Mouse (Mus musculus) limb, embryonic 13.5 days (tissue): ENCODE results near the gene Dnajb3. TPM values are rescaled to one million over a fixed set of nuclear protein-coding genes. Genes with fewer than 3 reads are reported as not detected.

Source experiments
- ATAC-seq: fragments of 200-750 bp; cut with Nextera tagmentation; 2 replicates; pipeline ENCODE4 v1.8.0; 2017; ENCODE audit warnings: low read depth, moderate number of reproducible peaks, moderate TSS enrichment; ENCODE audit not compliant: low FRiP score
- H3K27ac ChIP-seq: fragments of 300-500 bp; sonication (generic); 2 replicates; pipeline ENCODE4 v1.5.1; 2015; ENCODE audit warnings: inconsistent platforms, mild to moderate bottlenecking, moderate library complexity
- H3K27me3 ChIP-seq: fragments of 300-500 bp; sonication (generic); 2 replicates; pipeline ENCODE4 v1.6.1; 2015; ENCODE audit warnings: mild to moderate bottlenecking, inconsistent platforms
- H3K36me3 ChIP-seq: fragments of 300-500 bp; sonication (generic); 2 replicates; pipeline ENCODE4 v1.6.1; 2015; ENCODE audit warnings: inconsistent platforms, mild to moderate bottlenecking, moderate library complexity
- H3K4me1 ChIP-seq: fragments of 300-500 bp; sonication (generic); 2 replicates; pipeline ENCODE4 v1.6.1; 2015; ENCODE audit warnings: inconsistent platforms
- H3K4me2 ChIP-seq: fragments of 300-500 bp; sonication (generic); replicated peaks from 2 replicates; pipeline ENCODE4 v1.6.1; 2015; ENCODE audit warnings: inconsistent platforms, mild to moderate bottlenecking, moderate library complexity
- H3K4me3 ChIP-seq: fragments of 300-500 bp; sonication (generic); 2 replicates; pipeline ENCODE4 v1.5.1; 2015; ENCODE audit warnings: moderate library complexity, mild to moderate bottlenecking, inconsistent platforms
- H3K9ac ChIP-seq: fragments of 300-500 bp; sonication (generic); 2 replicates; pipeline ENCODE4 v1.6.1; 2015; ENCODE audit warnings: mild to moderate bottlenecking, inconsistent platforms
- H3K9me3 ChIP-seq: fragments of 300-500 bp; sonication (generic); 2 replicates; pipeline ENCODE4 v1.6.1; 2016; ENCODE audit warnings: inconsistent platforms
- WGBS: fragments of 180-500 bp; shearing (Covaris S2); methylation state at CpG from one replicate; pipeline ENCODE4 v1.1.7; 2015; 5-methylcytosine and 5-hydroxymethylcytosine counted together
- polyA plus RNA-seq: library from polyadenylated mRNA; unstranded; fragments of >200 nt; fragmentation: Nextera tagmentation; extraction: Ambion mirVana; gene quantifications from 2 replicates; pipeline ENCODE4 v1.2.1, GENCODE M21; 2015

Dnajb3 gene
- polyA plus RNA-seq, 1 experiment from 2014 or later: 13.3 TPM

DNA sequence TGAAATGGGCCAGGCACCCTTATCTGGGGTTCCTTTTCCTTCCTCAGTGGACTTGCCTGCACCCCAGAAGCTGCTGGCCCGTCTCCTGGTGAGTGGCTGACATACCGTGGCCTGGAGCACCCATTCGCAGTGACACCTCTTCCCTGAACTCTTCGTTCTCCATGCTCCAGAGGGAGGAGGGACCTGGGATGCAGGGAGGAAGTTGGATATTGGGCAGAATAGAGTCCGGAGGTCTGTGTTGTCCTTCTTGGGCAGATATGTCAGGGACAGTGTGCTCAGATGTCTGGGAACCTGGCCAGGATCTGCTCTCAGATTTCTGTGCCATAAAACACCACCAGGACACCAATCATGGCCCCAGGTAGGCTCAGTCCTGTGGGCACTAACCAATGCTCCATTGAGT is 34.5 kb upstream of the Dnajb3 start:
- 73% methylated on average over 5 of the region's 5 CpGs for WGBS

DNA sequence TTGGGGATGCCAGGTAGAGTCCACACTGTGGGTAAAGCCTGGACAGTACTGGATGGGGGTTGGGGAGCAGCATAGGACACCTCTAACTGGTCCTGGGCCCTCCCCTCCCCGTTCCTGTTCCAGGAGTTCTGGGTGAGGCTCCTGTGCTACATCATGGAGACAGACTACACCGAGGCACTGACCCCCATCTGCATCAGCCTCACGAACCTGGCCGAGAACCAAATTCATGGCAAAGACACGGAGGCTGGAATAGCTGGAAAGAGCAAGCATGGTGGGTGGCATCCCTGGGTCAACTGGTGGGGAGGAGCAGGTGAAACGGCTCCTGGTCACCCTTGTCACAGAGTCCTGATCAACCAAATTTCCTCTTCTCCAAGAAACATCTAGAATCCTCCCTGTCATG is 33.2 kb upstream of the Dnajb3 start:
- Histone ChIP-seq H3K27me3 (no peaks in the 10 kb centered on the region), H3K4me2 (no peak overlapping the region), H3K4me3 (no peak overlapping the region), H3K27ac (no peak overlapping the region), H3K4me1 (no peaks in the 10 kb centered on the region), H3K36me3 (no peaks in the 10 kb centered on the region), H3K9me3 (peaks cover 94% of the 10 kb centered on the region), H3K9ac (no peak overlapping the region)
- 79% methylated on average over 6 of the region's 6 CpGs for WGBS
- no peak for ATAC-seq

More for the DNA sequence above, 34.5 kb upstream of the Dnajb3 start:
- Histone ChIP-seq H3K9me3 (peaks cover 94% of the 10 kb centered on the region), H3K27ac (no peak overlapping the region), H3K4me3 (no peak overlapping the region), H3K36me3 (no peaks in the 10 kb centered on the region), H3K9ac (no peak overlapping the region), H3K4me2 (no peak overlapping the region), H3K4me1 (no peaks in the 10 kb centered on the region), H3K27me3 (no peaks in the 10 kb centered on the region)
- ATAC-seq: no peak

DNA sequence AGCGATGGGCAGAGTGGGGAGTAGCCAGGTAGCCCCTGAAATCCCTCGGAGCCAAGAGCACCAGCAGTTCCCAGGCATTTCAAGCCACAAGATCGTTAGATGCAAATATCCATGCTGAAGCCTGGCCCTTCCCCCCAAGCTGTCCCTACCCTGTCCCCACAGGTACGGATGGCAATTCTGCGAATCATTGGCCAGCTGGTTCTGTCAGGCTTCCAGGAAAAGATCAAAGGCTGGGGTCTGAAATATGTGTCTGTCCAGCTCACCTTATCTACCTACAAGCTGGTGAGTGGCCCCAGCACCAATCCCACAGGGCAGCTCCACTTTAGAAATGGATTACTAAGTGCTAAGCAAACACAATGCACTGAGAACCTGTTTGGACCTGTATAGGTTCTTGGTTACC is 31.7 kb upstream of the Dnajb3 start:
- Histone ChIP-seq H3K4me3 (no peak overlapping the region), H3K36me3 (no peaks in the 10 kb centered on the region), H3K4me1 (no peaks in the 10 kb centered on the region), H3K27ac (no peak overlapping the region), H3K9me3 (peaks cover 95% of the 10 kb centered on the region), H3K27me3 (no peaks in the 10 kb centered on the region), H3K9ac (no peak overlapping the region), H3K4me2 (no peak overlapping the region)
- 79% methylated on average over 5 of the region's 5 CpGs for WGBS
- ATAC-seq: no peak

DNA sequence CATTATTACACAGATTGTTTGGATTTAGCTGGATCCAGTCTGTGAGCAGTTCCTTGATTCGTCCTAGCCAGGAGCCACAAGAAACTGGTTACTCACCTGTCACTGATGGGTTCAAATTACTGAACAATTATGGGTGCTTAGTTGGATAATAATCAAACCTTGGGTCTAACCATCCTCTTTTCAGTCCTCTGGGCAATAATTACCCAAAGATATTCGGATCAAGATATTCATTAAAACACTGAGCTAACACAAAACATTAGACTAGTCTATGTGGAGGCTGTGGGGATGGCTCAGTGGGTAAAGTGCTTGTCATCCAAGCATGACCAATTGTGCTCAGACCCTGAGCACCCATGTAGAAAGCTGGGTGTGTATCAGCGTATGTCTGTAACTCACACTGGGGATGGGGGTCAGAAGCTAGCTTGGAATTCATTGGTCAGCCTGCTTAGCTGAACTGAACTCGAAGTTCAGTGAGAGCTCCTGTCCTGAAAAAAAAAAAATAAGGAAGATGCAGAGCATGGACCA is 30.4 kb upstream of the Dnajb3 start:
- Histone ChIP-seq H3K4me3 (no peak overlapping the region), H3K27ac (no peak overlapping the region), H3K4me2 (no peak overlapping the region), H3K9me3 (peaks cover 97% of the 10 kb centered on the region), H3K9ac (no peak overlapping the region), H3K4me1 (no peaks in the 10 kb centered on the region), H3K36me3 (no peaks in the 10 kb centered on the region), H3K27me3 (no peaks in the 10 kb centered on the region)
- ATAC-seq: no peak
- WGBS: 67% methylated on average over 4 of the region's 4 CpGs

DNA sequence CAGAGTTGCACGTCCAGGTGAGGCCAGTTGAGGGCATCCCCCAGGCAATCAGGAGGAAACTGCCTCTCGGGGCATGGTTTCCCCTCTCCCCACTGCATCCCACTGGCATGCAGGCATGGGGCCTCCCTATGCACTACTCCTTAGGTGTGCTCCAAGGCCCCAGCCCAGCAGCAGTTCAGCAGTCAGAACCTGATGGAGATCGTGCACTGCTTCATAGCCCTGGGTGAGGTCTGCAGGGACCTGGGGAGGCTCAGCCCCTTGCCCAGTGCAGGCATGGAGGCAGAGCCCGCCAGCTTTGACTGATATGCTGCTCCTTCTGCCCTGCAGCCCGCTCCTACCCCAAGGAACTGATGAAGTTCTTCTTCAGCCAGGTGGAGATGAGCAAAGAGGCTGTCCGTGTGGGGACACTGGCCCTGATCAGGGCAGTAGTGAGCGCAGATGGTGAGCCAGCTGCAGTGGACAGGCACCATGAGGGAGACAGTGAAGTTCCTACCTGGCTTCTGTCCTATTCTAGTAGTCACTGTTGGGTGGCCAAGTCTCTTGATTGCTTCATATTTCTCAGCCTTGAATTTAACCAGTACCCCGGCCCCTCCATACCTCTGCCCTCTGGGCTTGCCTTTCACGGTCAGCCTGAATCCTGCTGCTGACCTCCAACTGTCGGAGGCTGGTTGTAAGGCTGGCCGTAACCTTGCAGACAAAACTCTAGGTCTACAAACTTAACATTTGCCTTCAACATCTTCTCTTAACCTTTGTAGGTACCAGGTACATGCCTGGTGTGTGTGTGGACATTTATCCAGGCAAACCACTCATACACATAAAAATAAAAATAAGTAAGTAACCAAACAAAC is 29.7 kb upstream of the Dnajb3 start:
- H3K4me3 ChIP-seq: no peak overlapping the region
- H3K9me3 ChIP-seq: peaks cover 97% of the 10 kb centered on the region
- no peaks in the 10 kb centered on the region for H3K36me3 ChIP-seq
- H3K4me2 ChIP-seq: no peak overlapping the region
- 0 out of 2 replicates have a peak, but pooled peaks have one; percentile 1 for ATAC-seq
- no peaks in the 10 kb centered on the region for H3K4me1 ChIP-seq
- H3K27ac ChIP-seq: no peak overlapping the region
- 65% methylated on average over 11 of the region's 11 CpGs for WGBS
- no peak overlapping the region for H3K9ac ChIP-seq
- no peaks in the 10 kb centered on the region for H3K27me3 ChIP-seq

DNA sequence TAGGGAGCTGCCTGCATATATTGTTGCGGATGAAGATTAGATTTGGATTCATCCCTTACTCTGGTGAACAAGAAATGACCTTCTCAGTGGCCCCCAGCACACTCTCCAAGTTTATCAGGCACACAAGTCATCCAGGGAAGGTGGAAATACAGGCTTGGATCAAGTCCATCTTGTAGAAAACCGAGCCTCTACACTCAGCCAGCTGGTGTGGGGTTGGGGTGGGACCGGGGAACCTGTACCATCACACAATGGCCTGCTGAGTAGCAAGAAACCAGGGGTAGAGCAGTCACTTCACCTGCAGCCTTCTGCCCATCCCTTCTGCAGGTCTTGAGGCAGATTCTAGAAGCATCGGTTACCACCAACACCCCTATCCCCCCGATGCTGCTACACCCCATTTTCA is 29.1 kb upstream of the Dnajb3 start:
- Histone ChIP-seq H3K36me3 (no peaks in the 10 kb centered on the region), H3K4me1 (no peaks in the 10 kb centered on the region), H3K27ac (no peak overlapping the region), H3K9ac (no peak overlapping the region), H3K9me3 (peaks cover 97% of the 10 kb centered on the region), H3K4me3 (no peak overlapping the region), H3K4me2 (no peak overlapping the region), H3K27me3 (no peaks in the 10 kb centered on the region)
- 44% methylated on average over 5 of the region's 5 CpGs for WGBS
- no peak for ATAC-seq

DNA sequence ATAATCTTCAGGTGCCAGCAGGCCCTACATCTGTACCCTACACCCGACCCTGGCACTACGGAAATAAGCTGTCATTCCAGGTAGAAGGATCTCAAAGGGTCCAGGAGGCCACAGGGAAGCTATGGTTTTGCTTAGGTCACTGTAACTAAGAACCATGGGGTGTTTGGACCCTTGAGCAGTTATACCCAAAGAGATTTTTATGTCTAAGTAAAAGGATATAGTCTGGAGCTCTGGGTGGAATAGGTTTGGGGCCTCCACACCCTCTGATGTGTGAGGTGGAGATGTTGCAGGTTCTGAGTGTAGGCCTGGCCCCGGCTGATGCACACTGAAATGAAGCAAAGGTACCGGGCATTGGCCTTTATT is 28.6 kb upstream of the Dnajb3 start:
- H3K36me3 ChIP-seq: no peaks in the 10 kb centered on the region
- H3K27me3 ChIP-seq: no peaks in the 10 kb centered on the region
- peaks cover 97% of the 10 kb centered on the region for H3K9me3 ChIP-seq
- ATAC-seq: no peak
- no peak overlapping the region for H3K27ac ChIP-seq
- 65% methylated on average over 4 of the region's 4 CpGs for WGBS
- no peak overlapping the region for H3K9ac ChIP-seq
- H3K4me2 ChIP-seq: no peak overlapping the region
- H3K4me1 ChIP-seq: no peaks in the 10 kb centered on the region
- no peak overlapping the region for H3K4me3 ChIP-seq

DNA sequence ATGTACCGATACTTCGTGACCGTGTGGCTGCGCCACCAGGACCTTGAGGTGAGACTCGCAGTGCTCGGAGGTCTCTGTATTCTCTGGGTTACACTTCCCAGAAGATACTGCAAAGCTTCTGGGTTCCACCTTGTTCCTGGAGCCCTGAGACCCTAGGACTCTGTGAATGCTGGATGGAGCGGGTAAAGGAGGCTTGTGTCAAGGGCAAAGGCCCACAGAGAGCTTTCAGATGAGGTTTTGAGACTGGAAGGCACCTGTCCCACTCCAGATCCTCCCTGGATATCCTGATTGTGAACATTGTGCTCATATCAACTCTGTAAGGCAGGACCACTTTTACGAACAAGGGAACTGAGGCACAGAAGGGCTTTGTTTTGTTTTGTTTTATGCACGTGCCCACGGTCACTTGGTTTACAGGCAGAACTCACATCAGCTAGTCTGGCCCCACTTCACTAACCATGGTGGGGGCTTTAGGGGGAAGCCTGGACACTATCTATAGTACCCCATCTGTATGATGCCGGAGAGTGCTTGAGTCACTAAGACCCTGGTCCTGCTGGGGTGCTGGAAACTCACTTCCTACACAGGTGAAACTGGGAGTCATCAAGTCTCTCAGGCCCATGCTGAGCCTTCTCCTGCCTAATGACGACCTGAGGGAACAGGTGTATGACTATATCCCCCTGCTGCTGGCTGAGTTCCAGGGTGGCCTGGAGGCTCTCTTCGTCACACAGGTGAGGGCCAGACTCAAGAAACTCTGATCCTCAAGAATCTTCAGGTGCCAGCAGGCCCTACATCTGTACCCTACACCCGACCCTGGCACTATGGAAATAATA is 28.1 kb upstream of the Dnajb3 start:
- WGBS: 70% methylated on average over 14 of the region's 14 CpGs
- Histone ChIP-seq H3K36me3 (no peaks in the 10 kb centered on the region), H3K9ac (no peak overlapping the region), H3K27me3 (no peaks in the 10 kb centered on the region), H3K27ac (no peak overlapping the region), H3K9me3 (peaks cover 97% of the 10 kb centered on the region), H3K4me3 (no peak overlapping the region), H3K4me2 (no peak overlapping the region), H3K4me1 (no peaks in the 10 kb centered on the region)
- ATAC-seq: no peak

DNA sequence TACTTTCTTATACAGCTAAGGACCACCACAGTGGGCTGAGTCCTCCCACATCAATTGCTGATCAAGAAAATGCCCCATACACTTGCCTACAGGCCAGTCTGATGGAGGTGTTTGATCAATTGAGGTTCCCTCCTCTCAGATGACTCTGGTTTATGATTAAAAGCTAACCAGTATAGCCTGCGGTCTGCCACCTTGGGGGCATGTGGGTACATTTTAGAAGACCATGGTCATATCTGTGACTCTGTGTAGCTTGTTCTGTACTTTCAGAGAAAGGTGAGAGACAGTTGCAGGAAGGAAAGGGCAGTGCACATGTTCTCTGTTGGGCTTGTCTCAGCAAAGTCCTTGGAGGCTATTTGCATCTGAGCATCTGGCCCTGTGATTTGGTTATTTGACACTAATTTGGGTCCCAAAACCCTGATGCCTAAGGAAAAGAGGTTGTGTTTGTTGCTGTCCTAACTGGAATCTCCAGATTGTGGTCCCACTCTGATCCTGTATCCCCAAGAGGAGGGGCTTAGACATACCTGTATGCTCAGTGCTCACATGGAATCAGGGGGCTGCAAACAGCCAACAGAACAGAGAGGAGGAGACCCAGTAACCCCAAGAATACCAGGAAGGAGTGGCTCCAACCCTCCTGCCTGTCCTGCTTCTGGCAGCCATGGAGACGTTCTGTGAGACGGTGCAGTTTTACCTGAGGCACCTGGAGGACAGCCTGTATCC is 27.2 kb upstream of the Dnajb3 start:
- Histone ChIP-seq H3K4me2 (no peak overlapping the region), H3K27me3 (no peaks in the 10 kb centered on the region), H3K4me1 (no peaks in the 10 kb centered on the region), H3K9me3 (peaks cover 97% of the 10 kb centered on the region), H3K9ac (no peak overlapping the region), H3K27ac (no peak overlapping the region), H3K36me3 (no peaks in the 10 kb centered on the region), H3K4me3 (no peak overlapping the region)
- 57% methylated on average over 3 of the region's 3 CpGs for WGBS
- ATAC-seq: no peak

DNA sequence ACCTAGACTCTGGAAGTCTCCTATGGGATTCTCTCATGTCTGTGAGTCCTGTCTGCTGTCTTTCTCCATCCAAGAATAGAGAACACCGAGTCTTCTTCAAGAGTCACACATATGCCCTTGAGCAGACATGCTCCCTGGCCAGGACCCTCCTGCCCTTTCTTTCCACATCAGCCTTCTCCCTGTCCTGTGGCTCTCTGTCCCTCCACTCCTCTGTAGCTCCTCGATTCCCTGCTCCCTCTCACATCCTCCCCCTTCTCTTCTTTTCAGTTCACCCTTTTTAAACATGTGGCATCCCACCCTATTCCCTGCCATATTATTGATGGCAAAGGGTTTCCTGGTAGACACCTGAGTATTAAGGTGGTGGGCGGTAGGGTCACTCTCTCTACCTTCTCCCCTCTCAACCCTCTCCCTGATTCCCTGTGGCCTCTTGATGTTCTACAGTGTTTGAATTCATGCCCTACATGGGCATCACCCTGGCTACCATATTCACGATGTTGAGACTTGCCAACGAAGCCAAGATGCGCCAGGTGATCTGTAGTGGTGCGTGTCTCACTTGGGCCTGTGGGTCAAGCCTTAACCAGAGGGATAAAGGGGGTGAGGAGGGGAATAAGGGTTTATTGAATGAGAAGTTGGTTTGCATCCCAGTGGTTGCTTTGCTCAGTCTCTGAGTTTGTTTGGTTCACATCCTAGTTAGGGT is 26.4 kb upstream of the Dnajb3 start:
- Histone ChIP-seq H3K36me3 (no peaks in the 10 kb centered on the region), H3K9me3 (peaks cover 97% of the 10 kb centered on the region), H3K27ac (no peak overlapping the region), H3K27me3 (no peaks in the 10 kb centered on the region), H3K4me1 (no peaks in the 10 kb centered on the region), H3K4me3 (no peak overlapping the region), H3K9ac (no peak overlapping the region), H3K4me2 (no peak overlapping the region)
- 70% methylated on average over 7 of the region's 7 CpGs for WGBS
- no peak for ATAC-seq

DNA sequence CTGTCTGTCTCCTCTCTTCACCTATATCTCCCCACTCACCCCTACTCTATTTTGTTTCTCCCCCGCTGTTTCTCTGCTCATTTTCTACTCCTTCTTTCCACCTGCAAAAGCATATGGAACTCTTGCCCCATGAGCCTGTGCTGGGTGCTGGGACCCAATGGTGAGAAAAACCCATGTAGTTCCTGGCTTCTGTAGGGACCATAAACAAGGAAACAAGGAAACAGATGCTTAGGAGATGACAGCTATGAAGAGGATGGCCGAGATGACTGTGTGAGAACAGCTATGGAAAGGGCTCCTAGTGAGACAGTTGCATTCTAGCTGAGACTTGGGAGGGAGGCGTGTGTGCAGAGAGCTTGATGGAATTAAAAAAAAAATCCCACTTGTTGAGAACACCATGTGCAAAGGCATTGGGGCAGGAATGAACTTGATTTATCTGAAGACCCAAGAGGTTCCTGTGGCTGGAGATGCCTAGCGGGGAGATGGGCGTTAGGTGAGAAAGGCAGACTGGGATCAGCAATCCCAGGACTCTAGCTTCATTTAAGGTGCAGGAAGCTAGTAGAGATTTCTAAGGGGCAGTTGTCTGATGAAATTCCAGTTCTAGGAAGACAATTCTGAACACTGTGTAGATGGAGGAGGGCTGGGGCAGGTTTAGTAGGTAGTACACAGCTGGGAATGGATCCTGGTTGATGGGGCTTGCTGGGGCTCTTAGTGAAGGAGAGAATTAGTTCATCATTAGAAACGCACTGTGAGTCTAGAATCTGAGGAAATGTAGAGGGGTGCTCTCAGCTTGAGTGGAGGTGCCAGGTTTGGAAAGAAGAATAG is 25.6 kb upstream of the Dnajb3 start:
- H3K4me1 ChIP-seq: no peaks in the 10 kb centered on the region
- no peaks in the 10 kb centered on the region for H3K27me3 ChIP-seq
- 76% methylated on average over 6 of the region's 6 CpGs for WGBS
- no peak for ATAC-seq
- H3K9ac ChIP-seq: no peak overlapping the region
- H3K27ac ChIP-seq: no peak overlapping the region
- H3K4me3 ChIP-seq: no peak overlapping the region
- H3K4me2 ChIP-seq: no peak overlapping the region
- H3K9me3 ChIP-seq: peaks cover 100% of the 10 kb centered on the region
- H3K36me3 ChIP-seq: no peaks in the 10 kb centered on the region
